Mouse (Mus musculus) CH12.LX (cell line): Measurements from ENCODE around the gene Ankrd11.

Source experiments
- CHD1 ChIP-seq: IDR thresholded peaks from 2 replicates; pipeline ENCODE4 v1.6.1; 2012; ENCODE audit warnings: low read depth, low read length, improper control_type of control experiment, inconsistent platforms
- CTCF ChIP-seq, 2 experiments: IDR thresholded peaks in 1 of 2; conservative IDR thresholded peaks in 1 of 2; 2 replicates each; pipeline ENCODE4 v1.5.1; 2011 to 2012; ENCODE audit warnings: low read depth in 2 of 2, low read length in 2 of 2, improper control_type of control experiment in 1 of 2, inconsistent platforms in 1 of 2, mild to moderate bottlenecking in 1 of 2, moderate library complexity in 1 of 2
- ELF1 ChIP-seq: IDR thresholded peaks from 2 replicates; pipeline ENCODE4 v1.6.1; 2014; ENCODE audit warnings: low read depth, mild to moderate bottlenecking, inconsistent platforms, low read length, improper control_type of control experiment
- EP300 ChIP-seq: IDR thresholded peaks from 2 replicates; pipeline ENCODE4 v1.6.1; 2011; ENCODE audit warnings: low read length, improper control_type of control experiment
- NRF1 ChIP-seq: IDR thresholded peaks from 2 replicates; pipeline ENCODE4 v1.6.1; 2014; ENCODE audit warnings: low read depth, mild to moderate bottlenecking, inconsistent platforms, low read length, improper control_type of control experiment, moderate library complexity
- POLR2A ChIP-seq: IDR thresholded peaks from 2 replicates; pipeline ENCODE4 v1.6.1; 2011; ENCODE audit warnings: low read depth, mild to moderate bottlenecking, improper control_type of control experiment, low read length
- POLR2AphosphoS2 ChIP-seq: IDR thresholded peaks from 2 replicates; pipeline ENCODE4 v1.6.1; 2011; ENCODE audit warnings: low read depth, low read length, improper control_type of control experiment
- TBP ChIP-seq: conservative IDR thresholded peaks from 2 replicates; pipeline ENCODE4 v1.6.1; 2011; ENCODE audit warnings: low read depth, low read length, improper control_type of control experiment
- TCF12 ChIP-seq: IDR thresholded peaks from 2 replicates; pipeline ENCODE4 v1.6.1; 2014; ENCODE audit warnings: low read depth, mild to moderate bottlenecking, inconsistent platforms, low read length, improper control_type of control experiment
- USF1 ChIP-seq: IDR thresholded peaks from 2 replicates; pipeline ENCODE4 v1.6.1; 2014; ENCODE audit warnings: low read depth, mild to moderate bottlenecking, inconsistent platforms, low read length, improper control_type of control experiment
- ZC3H11A ChIP-seq: IDR thresholded peaks from 2 replicates; pipeline ENCODE4 v1.6.1; 2012; ENCODE audit warnings: low read depth, mild to moderate bottlenecking, inconsistent platforms, low read length, improper control_type of control experiment
- ZNF384 ChIP-seq: IDR thresholded peaks from 2 replicates; pipeline ENCODE4 v1.6.1; 2012; ENCODE audit warnings: low read depth, low read length, improper control_type of control experiment, inconsistent platforms

- TF ChIP-seq CTCF (conservative IDR thresholded peaks at IDR 0.05 in 1 of 2, IDR thresholded peaks at IDR 0.05 in 1 of 2; ENCODE audit: low read depth in 2 of 2, low read length in 2 of 2) (no peak), ZC3H11A (no peak), ZNF384 (no peak), CHD1 (no peak), POLR2AphosphoS2 (no peak), POLR2A (no peak), USF1 (no peak), EP300 (no peak), ELF1 (no peak), TCF12 (no peak), NRF1 (no peak), TBP (no peak)
Observed at GRCm38 (mm10) chr8:123087289-123087688, 45.2 kb upstream of the Ankrd11 start.
